Mouse (Mus musculus) left cerebral cortex, adult 6 months (tissue): ENCODE results near the gene Vmn1r223. TPM values are rescaled to one million over a fixed set of nuclear protein-coding genes. Genes with fewer than 3 reads are reported as not detected.

Source experiments
- long read RNA-seq, 2 experiments: library from polyadenylated mRNA; unstranded; transcript quantifications; one replicate each; pipeline ENCODE4 v2.0.0; 2019 to 2020
- polyA plus RNA-seq: library from polyadenylated mRNA; unstranded; fragments of <200 nt; fragmentation: Nextera tagmentation; gene quantifications from 2 replicates; pipeline ENCODE4 v1.2.3, GENCODE M21; 2021

Vmn1r223 gene
- not detected in 2 replicates for polyA plus RNA-seq
- long read RNA-seq, experiment 1 = 0 reads
- long read RNA-seq, experiment 2 = 0 reads

GRCm38 (mm10) chr13:23246834-23247233 is at the start of gene Vmn1r223:
Gene Vmn1r223 (plus strand): TSS chr13:23247134.

GRCm38 (mm10) chr13:23213827-23214226 is 33.1 kb upstream of the Vmn1r223 start, which contains the start of gene Vmn1r221:
Gene Vmn1r221 (plus strand): TSS chr13:23214127.

DNA sequence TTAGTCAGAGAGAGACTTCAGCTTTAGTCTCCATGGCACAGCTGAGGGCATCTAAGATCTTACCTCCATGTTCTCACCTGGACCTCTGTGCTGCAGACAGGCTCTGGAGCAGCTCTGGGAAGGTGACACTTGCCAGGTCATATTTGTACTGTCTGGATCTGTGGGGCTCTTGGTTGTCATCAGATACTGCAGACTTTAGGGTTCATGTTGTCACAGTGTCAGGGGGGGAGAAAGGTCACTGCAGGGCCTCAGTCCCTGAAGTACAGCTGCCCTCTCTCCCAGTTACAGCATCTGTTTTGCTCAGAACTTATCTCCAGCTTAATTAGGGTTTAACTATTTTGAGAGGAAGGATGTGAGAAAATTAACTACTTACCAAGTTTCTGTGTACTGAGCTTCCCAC is 11.1 kb upstream of the Vmn1r223 start, which contains the start of gene Vmn1r222:
Gene Vmn1r222 (minus strand): TSS at position 101 of the 400 bp plus-strand sequence.

Other genes starting within 250 kb of the Vmn1r223 start
- not detected in 2 replicates for gene Vmn1r213, start 239.5 kb upstream of the Vmn1r223 start, polyA plus RNA-seq
- gene Vmn1r214, start 216.7 kb upstream of the Vmn1r223 start, polyA plus RNA-seq = not detected in 2 replicates
- gene Vmn1r215, start 179.1 kb upstream of the Vmn1r223 start, polyA plus RNA-seq = not detected in 2 replicates
- not detected in 2 replicates for gene Vmn1r217, start 128.9 kb upstream of the Vmn1r223 start, polyA plus RNA-seq
- not detected in 2 replicates for gene Vmn1r218, start 114.0 kb upstream of the Vmn1r223 start, polyA plus RNA-seq
- not detected in 2 replicates for gene Vmn1r219, start 87.8 kb upstream of the Vmn1r223 start, polyA plus RNA-seq
- not detected in 2 replicates for gene Vmn1r220, start 59.2 kb upstream of the Vmn1r223 start, polyA plus RNA-seq
- gene Vmn1r221, start 33.0 kb upstream of the Vmn1r223 start, polyA plus RNA-seq = not detected in 2 replicates
- gene Vmn1r222, start 11.2 kb upstream of the Vmn1r223 start, polyA plus RNA-seq = not detected in 2 replicates
- 11.4 and 15.5 TPM in 2 replicates for gene Zfp322a, start 122.1 kb downstream of the Vmn1r223 start, polyA plus RNA-seq
- 7.6 and 8.6 TPM in 2 replicates for gene Abt1, start 176.7 kb downstream of the Vmn1r223 start, polyA plus RNA-seq
- gene Btn1a1, start 218.8 kb downstream of the Vmn1r223 start, polyA plus RNA-seq = 0.03 TPM in 1 of 2 replicates, not detected in the other
- 0.49 and 0.70 TPM in 2 replicates for gene Btn2a2, start 241.7 kb downstream of the Vmn1r223 start, polyA plus RNA-seq